Mouse (Mus musculus) testis, postnatal 14 days (tissue): ENCODE measurements around the gene Trp53rka.
"Not testable (repeated sequence)": the region's sequence is repeated elsewhere in the genome, so short reads cannot be mapped to it uniquely, and the experiment has no call there.

ENCODE experiments used
- DNase-seq: peaks from one replicate; pipeline ENCODE4 v3.0.0; 2021; ENCODE audit warnings: low spot score

Gene Trp53rka

GRCm38 (mm10) chr2:165492648-165493553 lies at the start of gene Trp53rka:
TSS of gene Trp53rka (minus strand) at chr2:165493324.
- DNase-seq, result peak; percentile 85

DNA sequence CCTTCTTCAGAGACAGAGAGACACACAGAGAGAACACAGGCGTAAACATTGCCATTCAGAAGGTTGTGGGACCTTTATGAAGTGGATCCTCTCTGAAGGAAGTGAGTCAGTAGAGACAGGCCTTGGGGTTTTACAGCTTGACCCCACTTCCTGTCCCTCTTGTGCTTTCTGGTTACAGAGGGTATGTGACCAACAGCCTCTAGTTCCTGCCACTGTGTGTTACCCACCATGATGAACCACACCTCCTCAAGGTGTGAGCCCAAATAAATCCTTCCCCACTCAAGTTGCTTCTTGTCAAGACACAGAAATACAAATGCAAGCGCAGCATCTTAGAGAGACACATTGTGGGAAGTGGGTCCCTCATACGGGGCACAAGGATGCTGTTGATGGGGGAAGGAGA lies 47.9 kb upstream of the Trp53rka start:
- no peak for DNase-seq

DNA sequence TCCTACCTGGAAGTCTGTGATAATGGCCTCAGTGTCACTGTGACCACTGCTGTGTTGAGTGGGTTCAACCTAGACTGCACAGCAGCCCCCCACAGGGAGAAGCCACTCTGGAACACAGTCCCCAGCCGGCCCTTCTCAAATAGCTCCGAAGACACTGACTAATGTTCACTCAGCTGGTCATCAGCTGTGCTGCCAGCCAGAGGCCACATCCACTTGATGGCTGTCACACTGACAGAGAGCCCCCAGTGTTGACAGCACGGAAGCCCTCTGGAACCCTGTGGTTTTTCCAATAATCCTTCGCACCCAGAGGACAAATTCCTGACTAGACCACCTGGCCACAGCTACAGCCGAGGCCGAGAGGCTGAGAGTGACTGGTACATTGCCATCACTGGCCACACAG lies 40.7 kb upstream of the Trp53rka start:
- DNase-seq, result no peak

- no peak for DNase-seq
Observed at GRCm38 (mm10) chr2:165529106-165529505, 36.0 kb upstream of the Trp53rka start.

DNA sequence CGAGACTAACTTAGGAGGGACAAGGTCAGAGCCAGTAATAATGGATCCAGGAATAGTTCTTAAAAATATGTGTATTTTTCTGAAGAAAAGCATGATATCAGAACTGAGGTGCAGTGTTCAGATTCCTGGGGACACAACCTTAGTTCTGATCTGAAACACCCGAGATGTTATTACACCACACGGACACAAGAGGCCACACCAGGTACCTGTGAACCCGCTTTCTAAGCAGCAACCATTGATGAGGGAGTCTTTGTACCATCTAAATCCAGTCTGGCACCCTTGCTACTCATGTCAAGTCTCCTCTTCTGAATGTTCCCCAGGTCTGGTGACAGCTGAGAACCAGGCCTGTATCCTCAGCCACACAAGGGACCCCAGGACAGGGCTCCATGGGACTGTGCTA lies 32.5 kb upstream of the Trp53rka start:
- no peak for DNase-seq

GRCm38 (mm10) chr2:165515178-165515728 lies 22.1 kb upstream of the Trp53rka start:
- no peak for DNase-seq

DNA sequence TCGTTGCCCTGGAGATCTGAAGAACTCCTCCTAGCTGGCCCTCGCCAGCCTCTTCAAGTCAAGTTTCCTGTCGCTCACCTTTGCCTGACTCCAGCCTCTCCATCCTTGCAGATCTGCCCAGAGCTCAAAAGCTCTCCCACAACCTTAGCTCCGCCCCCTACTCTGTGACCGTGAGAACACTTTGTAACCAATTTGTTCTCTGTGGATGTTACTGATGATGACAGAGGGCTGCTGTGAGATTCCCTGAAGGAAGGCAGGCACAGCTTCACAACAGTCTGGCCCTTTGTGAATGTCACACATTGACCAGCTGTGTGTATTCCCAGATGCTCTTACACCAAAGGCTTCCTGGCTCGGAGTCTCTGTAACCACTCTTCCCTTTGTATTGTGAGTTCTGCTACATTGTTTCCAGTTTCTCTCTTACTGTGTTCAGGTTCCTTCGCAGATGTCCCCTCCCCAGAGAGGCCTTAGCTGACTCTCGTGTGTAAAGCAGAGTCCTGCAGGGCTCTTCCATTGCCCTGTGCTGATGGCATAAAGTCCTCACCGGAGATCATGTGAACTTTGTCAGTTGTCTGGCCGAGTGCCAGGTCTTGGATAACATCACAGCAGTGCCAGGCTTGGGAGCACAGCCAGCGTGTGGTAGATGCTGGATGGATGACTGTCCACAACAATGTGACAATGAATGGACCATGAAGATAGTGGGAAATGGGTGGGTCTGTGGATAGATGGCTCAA lies 19.9 kb upstream of the Trp53rka start:
- DNase-seq, result peak; percentile 78

DNA sequence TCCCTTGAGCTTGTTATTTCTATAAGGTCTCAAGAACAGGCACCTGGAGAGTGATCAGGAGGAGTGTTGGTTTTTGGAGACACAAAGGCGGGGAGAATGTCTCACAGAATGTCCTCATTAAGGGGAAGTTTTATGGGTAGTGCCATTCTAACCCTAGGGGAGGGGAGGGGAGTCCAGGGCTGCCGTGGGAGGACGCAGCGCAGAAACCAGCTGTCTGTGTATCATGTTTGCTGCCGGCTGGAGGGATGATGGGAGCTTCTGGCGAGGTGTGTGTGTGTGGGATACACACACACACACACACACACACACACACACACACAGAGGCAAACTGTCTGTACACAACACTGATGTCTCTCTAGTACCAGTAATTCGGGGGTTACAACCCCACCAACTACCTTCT lies 19.3 kb upstream of the Trp53rka start:
- DNase-seq, result no peak

- DNase-seq, result not testable (repeated sequence)
Observed at GRCm38 (mm10) chr2:165511530-165511929, 18.4 kb upstream of the Trp53rka start.

- not testable (repeated sequence) for DNase-seq
Observed at GRCm38 (mm10) chr2:165510914-165511458, 17.9 kb upstream of the Trp53rka start.

DNA sequence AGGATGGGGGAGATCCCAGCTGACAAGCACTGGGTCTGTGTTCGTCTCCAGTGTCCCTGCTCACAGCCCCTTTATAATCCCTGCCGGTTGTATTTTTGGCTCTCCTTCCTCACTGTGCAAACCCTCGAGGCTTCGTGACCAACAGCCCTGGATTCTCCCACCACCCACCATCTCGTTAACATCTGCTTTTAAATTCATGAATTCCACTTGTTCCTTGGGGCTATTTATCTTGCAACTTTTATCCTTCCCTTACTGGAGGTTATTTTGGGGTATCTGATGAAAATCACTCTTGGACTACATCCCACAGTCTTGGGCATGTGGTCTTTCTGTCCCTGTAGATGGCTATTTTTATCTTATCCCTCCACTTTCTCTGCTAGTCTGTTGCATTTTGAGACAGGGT lies 17.3 kb upstream of the Trp53rka start:
- DNase-seq, result no peak

- no peak for DNase-seq
Observed at GRCm38 (mm10) chr2:165509686-165510085, 16.6 kb upstream of the Trp53rka start.

DNA sequence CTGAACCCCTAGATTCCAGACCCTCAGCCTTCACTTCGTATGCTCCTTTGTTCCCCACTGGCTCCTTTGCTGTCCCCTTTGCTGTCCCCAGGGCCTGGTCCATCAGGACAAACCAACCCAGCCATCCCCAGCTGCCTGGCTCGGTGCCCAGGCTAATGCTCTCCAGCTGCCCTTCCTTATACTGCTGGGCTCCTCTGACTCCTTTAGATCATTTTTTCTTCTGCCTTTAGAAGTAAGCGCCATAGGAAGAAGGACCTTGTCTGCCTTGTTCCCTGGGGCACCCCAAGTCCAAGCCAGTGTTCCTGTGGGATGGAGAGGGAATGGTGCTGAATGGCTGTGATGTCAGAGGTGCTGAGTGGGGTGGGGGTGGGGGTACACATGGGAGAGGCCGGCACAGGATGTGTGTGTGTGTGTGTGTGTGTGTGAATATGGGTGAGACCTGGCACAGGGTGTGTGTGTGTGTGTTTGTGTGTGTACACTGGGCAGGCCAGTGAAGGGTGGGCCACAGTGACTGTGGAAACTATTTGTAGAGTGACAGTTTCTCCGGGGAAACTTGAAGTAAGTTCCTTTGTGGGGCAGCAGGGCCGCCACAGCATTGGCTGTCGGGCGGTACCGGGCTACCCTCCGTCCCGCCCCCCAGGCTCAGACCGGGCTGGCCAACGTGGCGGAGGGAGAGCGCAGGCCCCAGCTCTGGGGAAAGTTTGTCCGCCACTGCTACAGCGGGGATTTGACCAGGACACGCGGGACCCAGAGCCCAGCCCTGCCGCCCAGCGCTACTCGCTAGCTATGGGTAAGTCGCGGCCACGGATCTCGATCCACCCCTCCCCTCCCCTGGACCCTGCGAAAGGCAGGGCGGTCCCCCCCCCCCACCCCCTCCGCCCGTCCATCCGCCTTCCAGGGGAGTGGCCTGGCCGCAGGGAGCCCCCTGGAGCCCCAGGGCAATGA lies 10.4 kb upstream of the Trp53rka start, which contains the start of gene Slc2a10:
Slc2a10 (plus strand) TSS at position 529 of the 945 bp plus-strand sequence.
- no peak for DNase-seq

- no peak for DNase-seq
Observed at GRCm38 (mm10) chr2:165498816-165499215, 5.7 kb upstream of the Trp53rka start.

DNA sequence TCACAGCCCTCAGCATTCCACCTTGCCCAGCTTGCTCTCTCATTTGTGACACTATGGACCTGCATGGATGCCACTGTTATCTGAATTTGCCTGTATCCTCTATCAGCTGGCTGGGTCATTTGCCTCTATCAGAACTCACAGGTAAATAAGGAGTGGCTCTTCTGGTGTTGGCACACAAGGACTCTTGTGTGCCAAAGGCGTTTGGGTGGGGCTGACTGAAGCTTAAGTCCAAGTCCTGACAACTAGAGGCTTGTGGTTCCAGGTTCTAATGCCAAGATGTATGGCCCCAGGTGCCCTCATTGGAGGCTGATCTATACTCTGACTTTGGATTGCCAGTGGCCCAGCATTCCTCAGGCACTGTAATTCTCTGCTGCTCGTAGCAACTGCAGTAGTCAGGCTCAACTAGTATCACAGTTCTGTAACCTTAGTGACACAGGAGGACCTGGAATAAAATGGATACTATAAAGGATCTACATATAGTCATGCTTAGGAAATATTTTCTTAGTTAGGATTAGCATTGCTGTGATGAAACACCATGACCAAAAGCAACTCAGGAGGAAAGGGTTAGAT lies 4.7 kb upstream of the Trp53rka start:
- DNase-seq, result no peak

DNA sequence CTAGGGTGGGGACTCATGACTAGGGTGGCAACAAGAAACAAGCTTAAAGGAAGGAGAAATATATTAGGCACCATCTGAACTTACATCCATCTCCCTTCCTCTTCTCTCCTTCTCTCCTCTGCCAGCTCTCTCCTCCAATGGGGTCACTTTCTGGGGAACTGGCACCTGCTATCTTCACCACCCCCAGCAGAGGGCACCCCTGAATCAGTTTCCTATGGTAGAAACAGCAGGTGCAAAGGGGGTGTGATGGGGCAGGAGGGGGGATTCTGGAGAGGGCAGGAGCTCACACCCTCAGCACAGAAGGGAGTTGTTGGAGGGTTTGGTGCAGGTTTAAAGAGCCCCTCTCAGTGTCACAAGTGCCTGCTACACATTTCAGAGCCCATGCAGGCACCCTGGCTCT lies 3.1 kb upstream of the Trp53rka start:
- no peak for DNase-seq

DNA sequence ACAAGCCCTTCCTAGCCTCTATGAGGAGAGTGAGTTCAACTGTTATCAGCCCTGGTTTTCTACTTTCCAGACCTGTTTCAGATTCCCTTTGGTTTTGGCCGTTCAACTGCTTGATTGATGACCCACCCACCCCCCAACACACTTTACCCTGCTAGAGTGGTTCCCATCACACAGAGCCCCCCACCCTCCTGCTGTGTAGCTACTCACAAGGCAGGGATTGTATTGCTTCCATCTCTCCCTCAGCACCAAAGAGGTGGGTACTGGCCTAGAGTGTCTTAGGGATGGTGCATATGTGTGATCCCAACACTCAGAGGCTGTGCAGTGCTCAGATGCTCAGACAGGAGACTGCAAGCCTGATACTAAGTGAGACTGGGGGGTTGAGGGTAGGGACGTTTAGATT lies 1.4 kb upstream of the Trp53rka start:
- DNase-seq, result no peak

- no peak for DNase-seq
Observed at GRCm38 (mm10) chr2:165493587-165494210, 575 bp upstream of the Trp53rka start.

GRCm38 (mm10) chr2:165486881-165487535 lies 6.1 kb downstream of the Trp53rka start:
- DNase-seq, result no peak

DNA sequence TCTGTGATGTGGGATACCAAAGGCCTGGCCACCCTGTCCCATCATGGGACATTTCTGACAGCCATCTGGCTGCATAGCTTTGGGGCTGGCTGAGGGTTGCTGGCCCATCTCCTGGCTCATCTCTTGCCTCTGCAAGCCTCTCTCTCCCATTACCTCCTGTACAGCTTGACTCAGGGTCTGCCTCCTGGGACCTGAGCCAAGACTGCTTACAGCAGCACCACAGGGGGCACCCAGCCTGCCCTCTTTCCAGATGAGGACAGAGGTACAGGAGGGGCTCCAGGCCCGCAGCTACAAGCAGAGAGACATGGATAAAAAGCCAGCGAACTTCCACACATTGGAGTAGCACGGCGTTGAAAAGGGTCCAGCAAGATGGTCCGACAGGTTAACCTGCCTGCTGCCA lies 6.7 kb downstream of the Trp53rka start:
- no peak for DNase-seq
